Mouse (Mus musculus) erythroblast, embryonic 14.5 days (primary cell): ENCODE measurements around the gene Mep1a.

Experiments used
- GATA1 ChIP-seq: IDR thresholded peaks from 2 replicates; pipeline ENCODE4 v1.6.1; 2012; ENCODE audit warnings: low read length, inconsistent platforms, mixed read lengths
- TAL1 ChIP-seq: IDR thresholded peaks from 3 replicates; pipeline ENCODE4 v1.6.1; 2012; ENCODE audit warnings: low read length, inconsistent platforms, mixed read lengths

DNA sequence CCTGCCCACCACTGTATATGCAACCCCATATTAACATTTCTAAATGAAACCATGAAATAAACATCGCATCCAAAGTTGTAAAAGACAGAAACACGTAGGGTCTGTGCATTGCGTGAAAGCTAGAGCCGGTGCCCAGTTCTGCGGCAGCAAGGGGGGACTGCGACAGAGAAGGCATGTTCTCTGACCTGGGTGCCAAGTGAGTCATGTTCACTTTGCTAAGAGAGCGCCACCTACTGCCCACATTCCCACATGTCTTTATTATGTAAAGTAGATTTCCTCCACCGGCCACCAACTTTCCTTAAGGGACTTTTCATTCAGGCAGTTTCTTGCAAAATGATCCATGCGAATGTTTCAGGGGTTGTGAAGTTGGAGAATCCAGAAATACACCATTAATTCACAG, 44.0 kb downstream of the Mep1a start:
- TF ChIP-seq GATA1 (no peak), TAL1 (no peak)
